Mouse (Mus musculus) brain, embryonic 14.5 days (tissue): ENCODE measurements around the gene Crabp2.

Experiments
- CTCF ChIP-seq: fragments of 200-500 bp; IDR thresholded peaks from 2 replicates; pipeline ENCODE4 v1.5.1; 2012; ENCODE audit warnings: inconsistent platforms, mild to moderate bottlenecking, moderate library complexity, borderline replicate concordance; ENCODE audit not compliant: insufficient read depth, insufficient read length; ENCODE audit errors: extremely low read depth
- POLR2A ChIP-seq: fragments of 200-500 bp; IDR thresholded peaks from 2 replicates; pipeline ENCODE4 v1.6.1; 2012; ENCODE audit warnings: mild to moderate bottlenecking, inconsistent platforms, borderline replicate concordance; ENCODE audit not compliant: poor library complexity, insufficient read depth, insufficient read length, severe bottlenecking; ENCODE audit errors: extremely low read depth

DNA sequence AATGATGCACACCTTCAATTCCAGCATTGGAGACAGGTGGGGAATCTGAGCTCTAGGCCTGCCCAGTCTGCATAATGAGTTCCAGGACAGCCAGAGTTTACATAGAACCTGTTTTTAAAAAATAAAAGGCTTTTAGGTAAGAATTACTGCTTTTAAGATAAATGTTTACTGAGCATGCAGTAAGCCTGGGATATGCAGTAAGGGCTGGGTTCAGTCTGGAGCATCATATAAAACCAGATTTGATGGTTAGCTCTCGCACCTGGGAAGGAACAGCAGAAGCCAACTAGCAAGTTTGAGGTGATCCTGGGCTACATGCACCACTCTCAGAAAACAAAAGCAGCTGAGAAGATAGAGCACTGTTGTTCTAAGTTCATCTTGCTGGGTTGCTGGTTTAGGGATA lies 29.9 kb upstream of the Crabp2 start:
- TF ChIP-seq POLR2A: no peak
- TF ChIP-seq CTCF: no peak
